Mouse (Mus musculus) urinary bladder, postnatal 0 days (tissue): ENCODE data around the gene Rnf216. TPM values are rescaled to one million over a fixed set of nuclear protein-coding genes. Genes with fewer than 3 reads are reported as not detected.

ENCODE experiments used
- microRNA-seq: library from miRNA; unstranded; fragments of <30 nt; microRNA quantifications from one replicate; pipeline ENCODE4, GENCODE M21; 2016
- polyA plus RNA-seq: library from polyadenylated mRNA; unstranded; fragments of >200 nt; fragmentation: Nextera tagmentation; extraction: Ambion mirVana; gene quantifications from 2 replicates; pipeline ENCODE4 v1.2.1, GENCODE M21; 2015

Rnf216 gene
- 17.2 and 20.3 TPM in 2 replicates for polyA plus RNA-seq

DNA sequence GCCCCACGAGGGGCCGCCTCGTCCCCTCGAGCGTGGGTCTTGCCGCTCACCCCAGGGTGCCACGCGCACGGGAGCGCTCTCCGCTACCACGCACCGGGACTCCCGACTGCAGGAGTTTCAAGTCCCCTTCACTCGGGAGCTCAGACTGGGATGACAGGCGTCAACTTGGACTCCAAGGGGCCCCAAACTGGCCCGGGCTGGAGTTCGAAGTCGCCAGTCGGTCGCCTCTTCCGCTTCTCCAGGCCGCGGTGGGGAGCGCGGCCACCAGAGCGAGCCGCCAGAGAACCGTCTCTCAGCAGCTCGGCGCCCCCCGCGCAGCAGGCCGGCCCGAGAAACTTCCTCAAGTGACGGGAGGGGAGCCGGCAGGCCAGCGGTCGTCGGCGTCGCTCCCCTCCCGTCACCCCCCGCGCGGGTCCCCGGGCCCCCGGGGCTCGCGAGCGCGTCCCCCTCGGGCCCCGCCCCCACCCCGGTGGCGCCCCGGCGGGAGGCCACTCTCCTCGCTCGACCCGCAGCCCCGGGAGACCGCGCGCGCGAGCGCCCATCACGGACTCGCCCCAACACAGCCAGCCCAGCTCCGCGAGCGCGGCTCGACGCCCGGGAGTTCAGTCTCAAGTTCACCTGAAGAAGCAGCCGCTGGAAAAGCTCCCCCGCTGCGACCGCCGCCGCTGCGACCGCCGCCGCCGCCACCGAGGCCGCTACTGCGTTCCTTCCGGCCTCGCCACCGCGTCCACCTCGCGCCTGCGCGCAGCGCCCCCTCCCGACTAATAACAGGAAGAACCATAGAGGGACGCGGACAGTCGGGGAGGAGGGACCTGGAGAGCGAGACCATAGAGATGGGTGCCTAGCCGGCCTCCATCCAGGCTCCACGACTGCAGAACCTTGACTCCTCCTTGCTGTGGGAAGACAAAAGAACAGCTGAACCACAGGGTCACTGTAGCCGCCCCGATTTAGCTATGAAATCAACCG, at the start of gene Rnf216:
TSS of gene Rnf216 (minus strand) at position 714 of the 966 bp plus-strand sequence.

DNA sequence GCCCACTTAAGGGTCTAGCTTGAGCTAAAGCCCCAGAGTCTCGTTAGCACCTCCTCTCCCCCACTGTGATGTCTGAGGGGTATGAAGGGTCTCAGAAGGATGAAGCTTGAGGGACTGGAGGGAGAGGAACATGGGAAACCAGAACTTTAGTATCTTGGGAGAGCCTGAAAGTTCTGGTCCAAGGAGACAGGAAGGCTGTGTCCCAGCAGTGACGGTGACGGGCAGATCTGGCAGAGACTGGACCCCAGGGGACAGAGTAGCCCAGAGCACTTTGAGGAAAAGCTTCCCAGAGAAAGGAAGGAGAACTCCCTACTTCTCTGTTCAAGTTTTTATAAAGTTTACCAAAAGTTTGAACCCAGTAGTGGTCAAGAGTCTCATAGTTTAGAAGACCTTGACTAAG, 34.7 kb upstream of the Rnf216 start, which contains the start of gene Olfr718-ps1:
TSS of gene Olfr718-ps1 (minus strand) at position 101 of the 400 bp plus-strand sequence.

DNA sequence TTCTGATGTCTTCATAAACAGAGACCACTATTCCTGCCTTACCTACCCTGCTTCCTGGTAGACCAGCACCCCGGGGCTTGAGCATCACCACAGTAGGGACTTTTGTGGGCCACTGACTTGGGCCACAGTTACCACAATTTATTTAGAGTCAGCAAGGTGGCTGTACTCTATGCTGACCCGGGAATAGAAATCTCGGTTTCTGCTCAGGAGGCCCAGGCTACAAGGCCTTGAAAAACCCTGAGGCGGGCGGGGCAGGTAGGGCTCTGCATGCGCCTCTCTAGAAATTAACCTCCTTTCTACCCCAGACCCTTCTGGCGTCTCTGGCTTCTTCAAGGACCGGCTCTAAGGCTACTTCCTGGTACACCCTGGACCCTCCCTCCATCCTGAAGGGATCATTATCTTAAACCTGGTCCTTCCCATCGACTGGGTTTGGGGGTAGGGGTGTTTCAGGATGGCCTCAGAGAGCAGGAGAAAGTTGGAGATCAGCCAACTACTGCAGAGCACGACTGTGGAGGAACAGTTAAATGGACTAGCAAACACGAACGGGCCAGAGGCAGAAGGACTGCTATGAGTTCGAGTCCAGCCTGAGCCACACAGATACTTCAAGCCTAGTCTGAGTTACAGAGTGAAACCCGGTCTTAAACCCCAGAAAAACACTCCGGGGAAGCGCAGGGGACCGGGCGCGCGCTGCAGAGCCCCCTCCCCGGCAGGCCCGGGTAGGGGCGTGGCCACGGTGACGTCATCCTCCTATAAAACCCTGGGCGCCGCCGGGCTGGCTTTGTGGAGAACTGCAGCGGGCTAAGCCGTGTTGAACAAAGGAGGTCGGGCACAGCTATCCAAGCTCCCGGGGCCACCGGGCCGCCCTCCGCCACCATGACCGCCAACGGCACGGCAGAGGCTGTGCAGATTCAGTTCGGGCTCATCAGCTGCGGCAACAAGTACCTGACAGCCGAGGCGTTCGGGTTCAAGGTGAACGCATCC, 152.9 kb downstream of the Rnf216 start, which contains the start of gene Fscn1:
TSS of gene Fscn1 (plus strand) at position 768 of the 981 bp plus-strand sequence.

Small RNA genes within 50 kb of the gene (microRNA-seq; reads per million reads assigned to microRNA genes)
- gene Gm44405 = not detected

Other genes with a start within 250 kb of the Rnf216 start
- 7.6 and 7.9 TPM in 2 replicates for gene Fbxl18, start 217.6 kb downstream of the Rnf216 start, polyA plus RNA-seq
- gene Actb, start 206.2 kb downstream of the Rnf216 start, polyA plus RNA-seq = 28,989 and 32,095 TPM in 2 replicates
- gene Fscn1, start 152.7 kb downstream of the Rnf216 start, polyA plus RNA-seq = 81.3 and 105 TPM in 2 replicates
- not detected in 2 replicates for gene Olfr718-ps1, start 34.6 kb upstream of the Rnf216 start, polyA plus RNA-seq
- gene Rbak, start 67.8 kb upstream of the Rnf216 start, polyA plus RNA-seq = 5.9 and 6.1 TPM in 2 replicates
- gene Spdye4b, start 68.0 kb upstream of the Rnf216 start, polyA plus RNA-seq = not detected in 2 replicates
- not detected in 2 replicates for gene Spdye4a, start 113.9 kb upstream of the Rnf216 start, polyA plus RNA-seq
- gene Zfp12, start 122.2 kb upstream of the Rnf216 start, polyA plus RNA-seq = 4.9 and 5.0 TPM in 2 replicates
- gene Zfp316, start 157.0 kb upstream of the Rnf216 start, polyA plus RNA-seq = 1.7 and 1.9 TPM in 2 replicates
- gene Zfp853, start 180.6 kb upstream of the Rnf216 start, polyA plus RNA-seq = not detected in 2 replicates
- gene E130309D02Rik, start 202.4 kb upstream of the Rnf216 start, polyA plus RNA-seq = 16.6 and 16.7 TPM in 2 replicates
- 71.8 and 72.2 TPM in 2 replicates for gene Zdhhc4, start 216.3 kb upstream of the Rnf216 start, polyA plus RNA-seq
- 0.63 and 0.68 TPM in 2 replicates for gene Grid2ip, start 244.3 kb upstream of the Rnf216 start, polyA plus RNA-seq